Mouse (Mus musculus) cerebellum, adult 9-10 months (tissue): ENCODE data around the gene Adora2b.
"Not testable (repeated sequence)": the region's sequence is repeated elsewhere in the genome, so short reads cannot be mapped to it uniquely, and the experiment has no call there.

Experiments used
- DNase-seq: peaks from one replicate; pipeline ENCODE4 v3.0.0; 2022

Gene Adora2b

DNA sequence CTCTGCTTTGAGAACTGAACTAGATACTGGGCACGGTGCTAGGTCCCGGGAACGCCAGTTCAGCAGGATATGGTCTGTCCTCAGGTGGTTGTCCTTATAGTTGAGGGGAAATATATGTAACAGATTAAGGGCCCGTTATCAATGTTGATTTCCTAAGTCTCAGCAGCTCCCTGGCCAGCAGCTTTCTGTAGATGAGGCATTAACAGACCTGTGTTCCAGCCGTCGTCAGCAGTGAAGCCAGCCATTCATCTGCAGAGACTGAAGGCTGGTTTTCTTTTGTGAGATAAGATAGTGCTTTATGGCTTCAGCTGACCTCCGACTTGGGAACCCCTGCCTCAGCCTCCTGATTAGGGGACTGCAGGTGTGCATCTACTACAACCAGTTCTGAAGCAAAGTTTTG, 15.2 kb downstream of the Adora2b start:
- DNase-seq, result no peak

DNA sequence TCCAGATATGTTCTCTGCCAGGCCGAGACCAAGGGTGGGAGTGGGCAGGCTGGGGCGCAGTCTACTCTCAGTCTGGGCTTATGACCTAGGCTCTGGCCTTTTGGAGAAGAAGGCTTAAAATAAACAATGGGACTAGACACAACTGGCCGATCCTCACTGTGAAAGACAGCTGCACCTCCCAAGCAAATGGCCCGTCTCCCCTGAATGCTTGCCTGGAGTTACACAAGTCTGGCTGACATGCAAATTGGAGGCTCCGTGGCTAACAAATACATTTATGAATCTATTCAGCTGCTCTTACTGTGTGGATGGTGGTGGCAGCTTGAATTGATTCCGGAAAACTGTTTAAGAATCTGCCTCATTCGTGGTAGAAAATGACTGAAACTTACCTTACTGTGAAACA, 16.9 kb downstream of the Adora2b start:
- DNase-seq, result no peak

DNA sequence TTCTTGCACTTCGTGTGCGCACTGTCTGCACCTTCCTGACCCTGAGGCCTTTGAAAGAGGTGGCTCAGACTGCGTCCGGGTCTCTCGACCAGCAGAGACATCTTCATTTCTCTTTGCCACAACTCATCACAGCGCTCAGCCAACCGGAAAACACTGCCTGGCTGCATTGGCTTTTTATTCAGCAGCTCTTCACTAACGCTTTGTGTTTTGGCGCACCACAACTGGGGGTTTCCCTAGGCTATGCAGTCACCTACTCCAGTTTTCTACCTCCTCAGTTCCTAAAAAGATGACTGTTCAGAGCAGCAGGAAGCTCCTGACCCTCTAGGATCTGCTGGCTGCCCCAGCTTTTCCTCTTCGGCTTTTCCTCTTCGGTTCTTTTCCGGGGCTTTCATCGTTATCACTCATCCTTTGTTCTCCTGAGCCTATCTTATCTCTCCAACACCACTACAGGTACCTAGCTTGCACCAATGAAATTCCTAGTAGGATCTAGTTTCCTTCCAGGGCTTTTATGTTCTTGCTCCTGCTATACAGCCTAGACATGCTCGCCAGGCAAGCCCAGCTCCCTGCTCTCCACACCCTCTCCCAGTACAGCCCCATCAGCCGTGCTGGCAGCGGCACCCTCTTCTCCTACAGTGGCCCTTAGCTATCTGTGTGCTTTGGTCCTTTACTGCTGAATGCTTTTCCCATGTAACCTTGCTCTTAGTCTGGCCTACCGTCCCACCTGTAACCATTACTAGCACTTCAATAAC, 17.9 kb downstream of the Adora2b start:
- DNase-seq, result no peak

DNA sequence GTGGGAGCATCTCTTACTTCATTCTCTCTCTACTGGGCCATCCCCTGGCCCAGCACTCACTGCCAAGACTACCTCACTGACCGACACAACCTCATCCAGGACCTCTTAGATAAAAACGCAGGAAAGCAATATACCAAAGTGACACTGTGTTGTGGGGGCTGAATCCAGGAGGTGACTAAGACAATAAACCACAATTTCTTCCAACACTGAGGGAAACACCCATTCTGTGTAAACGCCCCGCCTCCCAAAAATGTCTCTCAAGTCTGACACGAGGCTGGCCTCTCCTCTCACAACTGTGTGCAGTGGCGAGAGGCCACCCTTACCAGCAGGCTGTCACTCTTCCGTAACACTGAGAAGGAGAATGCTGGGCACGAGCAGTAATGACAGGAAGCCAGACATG, 19.6 kb downstream of the Adora2b start:
- DNase-seq, result no peak

DNA sequence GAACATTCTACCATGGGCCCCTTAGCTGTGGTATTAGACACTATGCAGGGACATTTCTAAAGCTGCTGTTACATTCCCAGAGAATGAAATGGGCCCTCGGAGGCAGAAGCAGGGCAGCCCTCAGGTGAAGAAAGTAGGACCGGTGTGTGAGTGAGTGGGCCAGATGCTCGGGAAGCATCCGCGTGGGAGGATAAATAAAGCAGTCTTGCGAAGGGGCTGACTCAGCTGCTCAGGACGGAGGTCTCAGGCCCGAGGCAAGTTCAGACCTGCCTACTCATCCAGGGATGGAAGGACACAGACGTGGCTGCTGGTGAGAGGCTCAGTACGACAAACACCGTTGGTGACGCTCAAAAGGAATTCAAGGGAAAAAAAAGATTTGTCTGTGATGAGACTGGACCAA, 20.3 kb downstream of the Adora2b start:
- no peak for DNase-seq

DNA sequence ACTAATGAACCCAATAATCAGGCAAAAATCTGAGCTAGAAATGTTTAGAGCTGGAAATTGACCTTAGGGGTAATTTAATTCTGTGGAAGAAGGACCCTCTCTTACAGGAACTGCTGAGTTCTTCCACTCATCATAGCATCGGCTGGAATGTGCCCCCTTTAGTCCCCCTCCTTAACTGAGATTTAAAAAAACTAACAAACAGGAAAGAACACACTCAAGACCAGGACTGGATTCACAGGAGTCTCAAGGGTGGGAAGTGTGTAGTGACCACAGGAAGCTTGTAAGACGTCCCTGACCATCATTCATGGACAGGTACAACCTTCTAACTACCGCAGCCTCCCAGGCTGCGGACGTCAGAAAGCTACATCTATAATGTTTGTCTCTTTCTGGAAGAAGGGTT, 22.1 kb downstream of the Adora2b start:
- no peak for DNase-seq

DNA sequence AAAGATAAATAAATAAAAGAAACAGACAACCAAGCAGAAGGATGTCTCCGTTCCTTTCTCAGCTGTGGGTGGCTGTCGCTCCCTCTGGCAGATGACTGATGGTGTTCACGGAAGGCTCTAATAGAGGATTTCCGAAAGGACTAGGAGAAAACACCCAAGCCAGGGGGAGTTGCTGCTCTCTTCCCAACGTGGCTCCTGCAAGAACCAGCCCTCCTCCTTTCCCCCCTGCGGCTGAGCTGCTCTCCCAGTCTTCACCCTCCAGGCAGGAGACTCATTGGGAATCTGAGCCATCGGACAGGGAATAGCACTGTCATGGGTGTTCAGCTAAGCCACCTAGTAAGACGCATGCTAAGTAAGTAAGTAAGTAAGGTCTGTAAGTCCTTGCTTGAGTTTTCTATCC, 28.3 kb downstream of the Adora2b start:
- no peak for DNase-seq

DNA sequence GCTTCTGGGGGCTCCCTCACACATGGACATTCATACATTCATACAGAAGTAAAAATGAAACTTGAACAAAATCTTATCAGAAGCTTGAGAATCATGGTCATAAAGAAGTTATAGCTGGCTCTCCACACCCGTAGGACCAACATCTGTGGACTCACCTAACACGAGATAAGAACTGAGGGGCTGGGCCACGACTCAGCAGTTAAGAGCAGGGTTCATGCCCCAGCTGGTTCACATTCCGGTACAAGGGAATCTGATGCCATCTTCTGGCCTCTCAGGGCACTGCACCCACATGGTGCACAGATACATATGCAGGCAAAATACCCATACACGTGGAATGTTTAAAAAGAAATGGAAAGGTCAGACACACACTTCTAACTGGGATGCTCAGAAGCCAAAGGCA, 29.2 kb downstream of the Adora2b start:
- DNase-seq, result no peak

DNA sequence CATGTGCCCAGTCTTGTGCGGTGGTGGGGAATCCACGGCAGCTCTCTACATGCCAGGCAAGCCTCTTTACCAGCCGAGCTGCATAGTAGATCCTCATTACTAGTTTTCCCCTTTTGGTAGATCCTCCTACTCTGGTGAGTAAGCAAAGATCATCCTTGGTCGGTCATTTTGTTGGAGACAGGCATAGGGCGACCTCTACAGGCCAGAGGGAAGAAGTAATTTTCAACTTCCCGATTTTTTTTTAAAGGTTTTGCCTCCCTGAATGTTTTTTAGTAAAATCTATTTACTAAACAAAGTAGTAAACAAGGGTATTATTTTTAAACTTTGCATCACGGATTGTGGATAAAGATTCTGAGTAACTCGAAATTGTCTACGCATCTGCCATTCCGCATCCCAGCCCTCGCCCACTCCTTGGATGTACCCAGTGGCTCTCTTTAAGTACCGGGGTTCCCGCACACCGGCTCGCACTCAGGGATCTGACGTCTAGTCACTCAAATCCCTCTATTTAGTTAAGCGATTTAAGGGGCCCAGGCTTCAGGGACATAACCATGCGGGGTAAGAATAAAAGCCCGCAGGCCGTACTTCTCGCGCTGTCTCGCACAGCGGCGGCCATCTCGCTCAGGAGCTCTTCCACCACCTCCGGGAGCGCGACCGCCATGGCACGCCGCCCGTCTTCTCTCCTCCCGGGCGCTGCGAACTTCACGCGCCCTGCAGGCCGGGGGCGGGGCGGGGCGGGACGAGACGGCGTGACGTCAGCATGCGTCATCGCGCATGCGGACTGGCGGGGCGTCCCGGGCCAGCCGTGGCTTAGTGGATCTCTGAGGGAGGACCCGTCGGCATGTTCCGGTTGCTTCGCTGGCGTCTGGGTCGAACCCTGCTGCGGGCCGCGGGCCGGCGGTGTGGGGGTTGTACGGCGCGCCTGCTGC, 32.2 kb downstream of the Adora2b start, which contains the start of the genes Zswim7 and Ttc19:
Zswim7 (minus strand) TSS at position 701 of the 926 bp plus-strand sequence.
Ttc19 (plus strand) TSS at position 799 of the 926 bp plus-strand sequence.
- DNase-seq, result peak; percentile 91

DNA sequence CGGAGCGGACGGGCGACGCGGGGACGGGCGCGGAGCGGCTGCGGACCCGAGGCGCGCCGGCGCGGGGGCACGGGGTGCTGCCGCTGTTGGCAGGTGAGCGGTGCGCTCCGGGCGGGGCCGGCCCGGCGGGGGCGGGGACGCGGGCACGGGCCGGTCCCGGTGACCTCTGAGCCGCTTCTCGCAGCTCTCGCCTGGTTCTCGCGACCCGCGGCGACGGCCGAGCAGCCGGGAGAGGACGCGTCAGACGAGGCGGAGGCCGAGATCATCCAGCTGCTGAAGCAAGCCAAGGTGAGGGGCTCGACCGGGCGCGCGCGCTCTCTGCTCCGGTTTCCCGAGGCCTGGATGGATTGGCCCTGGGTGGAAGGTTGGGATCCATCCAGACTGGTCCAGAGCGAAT, 32.8 kb downstream of the Adora2b start:
- no peak for DNase-seq

DNA sequence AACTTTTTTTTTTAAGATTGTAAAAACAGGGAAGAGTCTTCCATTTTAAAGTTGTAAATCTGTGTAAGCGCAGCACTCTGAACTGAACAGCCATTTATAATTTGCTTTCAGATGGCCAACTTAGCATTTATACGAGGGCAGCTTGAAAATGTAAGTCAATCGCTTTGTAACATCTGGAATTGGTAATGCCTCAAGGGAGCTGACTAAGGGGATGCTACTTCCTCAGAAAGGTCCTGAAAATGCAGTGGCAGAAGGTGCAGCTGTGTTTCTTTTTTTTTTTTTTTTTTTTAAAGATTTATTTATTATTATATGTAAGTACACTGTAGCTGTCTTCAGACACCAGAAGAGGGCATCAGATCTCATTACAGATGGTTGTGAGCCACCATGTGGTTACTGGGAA, 35.2 kb downstream of the Adora2b start:
- DNase-seq, result not testable (repeated sequence)

DNA sequence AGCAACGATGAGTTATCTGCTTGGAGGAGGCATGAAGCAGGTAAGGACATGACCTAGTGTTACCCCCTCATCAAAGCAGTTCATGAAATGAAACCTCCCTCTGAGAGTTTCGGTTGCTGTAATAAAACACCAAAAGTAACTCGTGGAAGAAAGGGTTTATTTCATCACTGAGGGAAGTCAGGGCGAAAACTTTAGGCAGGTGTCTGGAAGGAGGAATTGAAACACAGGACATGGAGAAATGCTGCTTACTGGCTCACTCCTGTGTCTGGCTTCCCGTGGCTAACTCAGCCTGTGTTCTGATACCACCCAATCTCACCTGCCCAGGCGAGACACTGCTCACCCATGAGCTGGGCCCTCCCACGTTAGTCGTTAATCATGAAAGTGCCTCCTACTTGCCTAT, 36.2 kb downstream of the Adora2b start:
- DNase-seq, result no peak

DNA sequence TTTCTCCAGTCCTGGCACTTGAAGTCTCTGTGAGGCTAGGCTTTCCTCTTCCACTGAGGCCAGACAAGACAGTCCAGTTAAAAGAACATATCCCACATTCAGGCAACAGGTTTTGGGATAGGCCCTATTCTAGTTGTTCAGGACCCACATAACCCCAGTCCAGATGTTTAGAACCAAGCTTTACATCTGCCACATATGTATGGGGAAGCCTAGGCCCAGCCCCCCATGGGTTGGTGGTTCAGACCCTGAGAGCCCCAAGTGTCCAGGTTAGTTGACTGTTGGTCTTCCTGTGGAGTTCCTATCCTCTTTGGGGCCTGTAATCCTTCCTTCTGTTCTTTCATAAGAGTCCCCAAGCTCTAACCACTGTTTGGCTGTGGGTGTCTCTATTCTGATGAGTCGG, 38.9 kb downstream of the Adora2b start:
- DNase-seq, result no peak

DNA sequence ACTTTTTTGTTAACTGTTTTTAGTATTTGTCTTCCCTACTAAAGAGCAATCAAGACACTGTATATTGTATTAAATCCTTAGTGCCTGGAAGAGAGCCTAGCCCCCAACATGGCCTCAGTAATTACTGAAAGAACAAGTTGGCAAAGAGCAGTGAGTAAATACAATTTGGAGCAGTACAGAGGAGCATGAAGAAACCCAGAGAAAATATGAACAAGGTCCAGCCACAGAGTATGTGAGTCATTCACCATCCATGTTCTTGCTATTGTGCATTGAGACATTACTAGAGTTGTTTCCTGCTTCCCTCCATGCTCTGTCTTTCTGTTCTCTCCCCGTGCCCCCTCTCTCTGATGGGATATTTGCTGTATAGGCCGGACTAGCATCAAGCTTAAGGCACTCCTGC, 45.3 kb downstream of the Adora2b start:
- no peak for DNase-seq

DNA sequence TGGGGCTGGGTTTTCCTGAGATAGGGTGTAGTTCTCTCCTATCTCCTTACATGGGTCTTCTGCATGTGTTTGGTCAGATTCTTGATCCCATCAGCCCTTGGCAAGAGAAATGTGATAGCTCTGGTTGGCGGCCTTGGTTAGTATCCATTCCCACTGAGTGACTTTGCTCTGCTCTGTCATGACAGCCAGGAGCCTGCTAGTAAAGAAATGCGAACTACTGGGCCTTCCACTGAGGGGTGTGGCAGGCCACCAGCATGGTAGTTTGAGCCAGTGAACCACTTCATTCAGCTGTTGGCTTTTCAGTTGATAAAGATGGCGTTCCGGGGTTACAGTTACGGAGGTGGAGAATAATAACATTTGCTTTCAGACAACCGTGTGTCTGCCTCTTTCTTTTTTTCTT, 50.1 kb downstream of the Adora2b start:
- DNase-seq, result no peak

DNA sequence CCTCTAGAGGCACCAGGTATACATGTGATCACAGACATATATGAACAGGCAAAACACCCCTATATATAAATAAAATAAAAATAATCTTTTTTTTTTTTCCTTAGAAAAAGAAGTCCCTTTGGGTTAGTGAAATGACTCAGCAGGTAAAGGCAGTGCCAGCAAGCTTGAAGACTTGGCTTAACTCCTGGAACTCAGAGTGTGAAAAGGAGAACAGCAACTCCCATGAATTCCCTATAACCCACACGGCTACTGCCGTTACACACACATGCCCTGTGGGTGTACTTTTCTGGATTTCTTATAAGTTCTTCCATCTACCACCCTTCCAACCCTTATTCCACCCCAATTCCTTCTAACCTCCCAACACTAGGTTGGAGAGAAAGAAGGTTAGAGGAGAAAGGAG, 57.1 kb downstream of the Adora2b start:
- DNase-seq, result no peak

DNA sequence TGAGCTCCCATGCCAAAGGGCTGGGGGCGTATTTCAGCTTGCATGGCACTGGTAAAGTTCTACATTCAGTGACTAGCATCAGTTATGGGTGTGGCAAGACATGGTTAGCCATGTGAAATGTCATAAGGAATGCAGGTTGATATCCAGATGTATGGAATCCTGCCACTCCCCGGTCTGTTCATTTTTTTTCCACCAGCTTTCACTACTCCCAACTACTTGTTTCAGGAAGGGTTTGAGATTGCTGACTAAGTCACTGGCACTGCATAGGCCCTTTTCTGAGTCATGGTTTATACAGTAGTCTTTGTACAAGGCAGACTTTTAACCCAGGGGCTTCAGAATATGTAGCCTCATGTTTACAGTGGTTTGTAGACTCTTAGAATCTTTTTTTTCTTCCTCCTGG, 60.5 kb downstream of the Adora2b start:
- no peak for DNase-seq

DNA sequence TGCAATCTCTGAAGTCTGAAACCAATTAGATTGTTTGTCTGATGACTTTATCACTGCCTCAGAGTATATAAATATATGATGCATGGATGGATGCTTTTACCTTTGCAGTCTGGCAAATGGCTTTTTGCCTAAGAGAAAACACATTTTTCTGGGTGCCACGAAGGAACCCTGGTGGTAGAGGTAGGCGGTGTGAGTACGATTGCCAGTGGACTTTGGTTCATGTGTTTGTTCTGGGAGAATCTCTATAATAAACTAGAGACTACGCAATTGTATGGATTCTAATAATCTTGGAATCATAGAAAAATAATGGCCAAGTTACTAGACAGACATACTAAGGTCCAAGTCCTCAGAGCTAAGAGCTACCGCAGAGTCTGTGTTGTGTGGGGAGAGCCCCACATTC, 66.2 kb downstream of the Adora2b start:
- DNase-seq, result no peak
